Mouse (Mus musculus) embryonic fibroblast, embryonic 13.5 days (primary cell): ENCODE results near the gene Pde4d.

ENCODE experiments used
- CTCF ChIP-seq: IDR thresholded peaks from 2 replicates; pipeline ENCODE4 v1.5.1; 2011; ENCODE audit warnings: mild to moderate bottlenecking, control low read depth, low read length, moderate library complexity, borderline replicate concordance; ENCODE audit not compliant: insufficient read depth
- POLR2A ChIP-seq: IDR thresholded peaks from 2 replicates; pipeline ENCODE4 v1.6.1; 2011; ENCODE audit warnings: low read depth, mild to moderate bottlenecking, control low read depth, low read length, moderate library complexity

GRCm38 (mm10) chr13:110002081-110002480 is 1552.3 kb downstream of the Pde4d start:
- TF ChIP-seq CTCF (no peak), POLR2A (no peak)
